Mouse (Mus musculus) testis, adult 2 months (tissue): ENCODE results near the gene Cox4i1.

Source experiments
- CTCF ChIP-seq: fragments of 200-500 bp; IDR thresholded peaks from 2 replicates; pipeline ENCODE4 v1.5.1; 2012; ENCODE audit warnings: low read depth, mild to moderate bottlenecking, inconsistent platforms, low read length, moderate library complexity; ENCODE audit not compliant: control insufficient read depth, insufficient read depth, insufficient replicate concordance
- POLR2A ChIP-seq: fragments of 200-500 bp; IDR thresholded peaks from 2 replicates; pipeline ENCODE4 v1.6.1; 2012; ENCODE audit warnings: low read depth, mild to moderate bottlenecking, inconsistent platforms, low read length, moderate library complexity; ENCODE audit not compliant: control insufficient read depth

GRCm38 (mm10) chr8:120679629-120680387 is 11.8 kb downstream of the Cox4i1 start:
- TF ChIP-seq POLR2A = no peak
- no peak for TF ChIP-seq CTCF
